Mouse (Mus musculus): ENCODE data around the gene Gpd2.

- TF ChIP-seq CTCF (IDR thresholded peaks at IDR 0.05; ENCODE audit: low read depth, low read length) = no peak
- TF ChIP-seq GATA1 (IDR thresholded peaks at IDR 0.05; ENCODE audit: borderline replicate concordance, low read length) = no peak
Measured at GRCm38 (mm10) chr2:57312268-57312797, 74.9 kb downstream of the Gpd2 start.

Measured in G1E (cell line).